Mouse (Mus musculus) limb, embryonic 14.5 days (tissue): ENCODE results near the gene Trio. TPM values are rescaled to one million over a fixed set of nuclear protein-coding genes. Genes with fewer than 3 reads are reported as not detected.

ENCODE experiments used
- ATAC-seq: fragments of 200-750 bp; cut with Nextera tagmentation; 2 replicates; pipeline ENCODE4 v1.8.0; 2017; ENCODE audit warnings: low read depth, moderate number of reproducible peaks, moderate TSS enrichment; ENCODE audit not compliant: low FRiP score
- DNase-seq: peaks from one replicate; pipeline ENCODE4 v3.0.0-alpha.2; 2015; ENCODE audit warnings: low spot score
- H3K27ac ChIP-seq: fragments of 300-500 bp; sonication (generic); replicated peaks from 2 replicates; pipeline ENCODE4 v1.5.1; 2014; ENCODE audit warnings: low read depth, mild to moderate bottlenecking, low read length, moderate library complexity, mixed read lengths
- H3K27me3 ChIP-seq: fragments of 300-500 bp; sonication (generic); 2 replicates; pipeline ENCODE4 v1.6.1; 2014; ENCODE audit warnings: low read length, mixed read lengths; ENCODE audit not compliant: control insufficient read depth, insufficient read depth
- H3K36me3 ChIP-seq: fragments of 300-500 bp; sonication (generic); 2 replicates; pipeline ENCODE4 v1.6.1; 2014; ENCODE audit warnings: mild to moderate bottlenecking, low read length, moderate library complexity, mixed read lengths; ENCODE audit not compliant: control insufficient read depth, insufficient read depth
- H3K4me1 ChIP-seq: fragments of 300-500 bp; sonication (generic); 2 replicates; pipeline ENCODE4 v1.6.1; 2014; ENCODE audit warnings: antibody characterized with exemption, low read length, mixed read lengths; ENCODE audit not compliant: control insufficient read depth, insufficient read depth
- H3K4me2 ChIP-seq: fragments of 300-500 bp; sonication (generic); replicated peaks from 2 replicates; pipeline ENCODE4 v1.6.1; 2014; ENCODE audit warnings: low read depth, mild to moderate bottlenecking, low read length, moderate library complexity; ENCODE audit not compliant: severe bottlenecking
- H3K4me3 ChIP-seq: fragments of 300-500 bp; sonication (generic); replicated peaks from 2 replicates; pipeline ENCODE4 v1.5.1; 2014; ENCODE audit warnings: low read length
- H3K9ac ChIP-seq: fragments of 300-500 bp; sonication (generic); 2 replicates; pipeline ENCODE4 v1.6.1; 2014; ENCODE audit warnings: mild to moderate bottlenecking, low read depth, low read length, moderate library complexity; ENCODE audit not compliant: severe bottlenecking
- H3K9me3 ChIP-seq: fragments of 300-500 bp; sonication (generic); 2 replicates; pipeline ENCODE4 v1.6.1; 2016; ENCODE audit warnings: low read length; ENCODE audit not compliant: control insufficient read depth
- POLR2A ChIP-seq: fragments of 200-500 bp; IDR thresholded peaks from 2 replicates; pipeline ENCODE4 v1.8.0; 2012; ENCODE audit warnings: inconsistent platforms, mild to moderate bottlenecking, moderate library complexity, borderline replicate concordance; ENCODE audit not compliant: insufficient read depth, insufficient read length; ENCODE audit errors: extremely low read depth
- WGBS: fragments of 180-500 bp; shearing (Covaris S2); extraction: QIAGEN DNeasy Blood & Tissue Kit; methylation state at CpG from one replicate; pipeline ENCODE4 v1.1.7; 2014; 5-methylcytosine and 5-hydroxymethylcytosine counted together
- polyA plus RNA-seq, 2 experiments: library from polyadenylated mRNA; depleted of rRNA in 1 of 2; stranded (reverse) in 1 of 2; unstranded in 1 of 2; fragments of >200 nt; fragmentation: Nextera tagmentation in 1 of 2; extraction: Ambion mirVana in 1 of 2; gene quantifications; 2 replicates each; pipeline versions ENCODE4 v1.2.1 to v1.2.3; 2012 to 2014

The Trio gene
- polyA plus RNA-seq, 2 experiments: 78.7 to 230 TPM

GRCm38 (mm10) chr15:27693235-27693634 lies 332.4 kb downstream of the Trio start:
- 91% methylated on average over 10 of the region's 10 CpGs for WGBS

GRCm38 (mm10) chr15:27692161-27692560 lies 333.5 kb downstream of the Trio start:
- no peak for TF ChIP-seq POLR2A
- no peak overlapping the region for H3K4me2 ChIP-seq
- DNase-seq (no peak), ATAC-seq (no peak)
- no peaks in the 10 kb centered on the region for H3K27me3 ChIP-seq
- no peak overlapping the region for H3K9ac ChIP-seq
- no peak overlapping the region for H3K27ac ChIP-seq
- 80% methylated on average over 7 of the region's 7 CpGs for WGBS
- no peaks in the 10 kb centered on the region for H3K9me3 ChIP-seq
- H3K4me3 ChIP-seq: no peak overlapping the region
- no peaks in the 10 kb centered on the region for H3K4me1 ChIP-seq
- H3K36me3 ChIP-seq: no peaks in the 10 kb centered on the region

More at GRCm38 (mm10) chr15:27693235-27693634, 332.4 kb downstream of the Trio start:
- H3K4me1 ChIP-seq: no peaks in the 10 kb centered on the region
- no peak for TF ChIP-seq POLR2A
- H3K4me2 ChIP-seq: no peak overlapping the region
- DNase-seq: no peak
- no peaks in the 10 kb centered on the region for H3K36me3 ChIP-seq
- no peak overlapping the region for H3K27ac ChIP-seq
- no peaks in the 10 kb centered on the region for H3K27me3 ChIP-seq
- no peak overlapping the region for H3K4me3 ChIP-seq
- ATAC-seq: no peak
- no peaks in the 10 kb centered on the region for H3K9me3 ChIP-seq
- H3K9ac ChIP-seq: no peak overlapping the region

- Histone ChIP-seq H3K4me1 (no peaks in the 10 kb centered on the region), H3K27ac (no peak overlapping the region), H3K4me3 (no peak overlapping the region), H3K9me3 (no peaks in the 10 kb centered on the region), H3K27me3 (no peaks in the 10 kb centered on the region), H3K36me3 (no peaks in the 10 kb centered on the region), H3K4me2 (no peak overlapping the region), H3K9ac (no peak overlapping the region)
- ATAC-seq: no peak
- 82% methylated on average over 7 of the region's 7 CpGs for WGBS
- no peak for TF ChIP-seq POLR2A
- DNase-seq: no peak
Observed at GRCm38 (mm10) chr15:27691213-27691612, 334.4 kb downstream of the Trio start.

- Histone ChIP-seq H3K27me3 (no peaks in the 10 kb centered on the region), H3K4me1 (no peaks in the 10 kb centered on the region), H3K9me3 (no peaks in the 10 kb centered on the region), H3K4me3 (no peak overlapping the region), H3K4me2 (no peak overlapping the region), H3K27ac (no peak overlapping the region), H3K36me3 (no peaks in the 10 kb centered on the region), H3K9ac (no peak overlapping the region)
- ATAC-seq (no peak), DNase-seq (no peak)
- WGBS: 73% methylated on average over 9 of the region's 9 CpGs
- TF ChIP-seq POLR2A: no peak
Observed at GRCm38 (mm10) chr15:27688041-27688651, 337.5 kb downstream of the Trio start.

- Histone ChIP-seq H3K4me2 (no peak overlapping the region), H3K27me3 (no peaks in the 10 kb centered on the region), H3K9me3 (no peaks in the 10 kb centered on the region), H3K36me3 (no peaks in the 10 kb centered on the region), H3K9ac (no peak overlapping the region), H3K27ac (no peak overlapping the region), H3K4me3 (no peak overlapping the region), H3K4me1 (peaks cover 10% of the 10 kb centered on the region)
- DNase-seq: no peak
- ATAC-seq: no peak
- no peak for TF ChIP-seq POLR2A
- WGBS: 73% methylated on average over 7 of the region's 7 CpGs
Observed at GRCm38 (mm10) chr15:27684813-27685212, 340.8 kb downstream of the Trio start.
